Mouse (Mus musculus) C3H10T1/2 (cell line): ENCODE results near the gene Olfr131. TPM values are rescaled to one million over a fixed set of nuclear protein-coding genes. Genes with fewer than 3 reads are reported as not detected.

Experiments
- polyA plus RNA-seq, 2 experiments: library from polyadenylated mRNA; unstranded; fragments of >200 nt; fragmentation: generic; extraction: Trizol; gene quantifications; one replicate each; pipeline ENCODE4 v1.2.1; 2012; ENCODE audit warnings: missing spikeins in 2 of 2

Olfr131 gene
- polyA plus RNA-seq, result not detected

GRCm38 (mm10) chr17:38088593-38088992 lies at the start of gene Olfr131:
TSS of gene Olfr131 (minus strand) at chr17:38088693.

GRCm38 (mm10) chr17:38134426-38134825 lies 45.9 kb upstream of the Olfr131 start, which contains the start of gene Olfr132:
TSS of gene Olfr132 (minus strand) at chr17:38134526.

GRCm38 (mm10) chr17:38063621-38064020 lies 24.9 kb downstream of the Olfr131 start, which contains the start of gene Olfr130:
TSS of gene Olfr130 (plus strand) at chr17:38063921.

GRCm38 (mm10) chr17:38059979-38060378 lies 28.5 kb downstream of the Olfr131 start, which contains the start of gene Olfr129:
TSS of gene Olfr129 (minus strand) at chr17:38060079.

Other genes with a start within 250 kb of the Olfr131 start
- not detected for gene Olfr126, start 241.2 kb downstream of the Olfr131 start, polyA plus RNA-seq
- not detected for gene Olfr127, start 188.3 kb downstream of the Olfr131 start, polyA plus RNA-seq
- gene Olfr128, start 168.1 kb downstream of the Olfr131 start, polyA plus RNA-seq, result not detected
- not detected for gene Olfr761, start 135.6 kb downstream of the Olfr131 start, polyA plus RNA-seq
- gene Olfr129, start 28.6 kb downstream of the Olfr131 start, polyA plus RNA-seq, result not detected
- not detected for gene Olfr130, start 24.8 kb downstream of the Olfr131 start, polyA plus RNA-seq
- gene Olfr132, start 45.8 kb upstream of the Olfr131 start, polyA plus RNA-seq, result not detected
- gene Olfr133, start 56.6 kb upstream of the Olfr131 start, polyA plus RNA-seq, result not detected
- not detected for gene Olfr134, start 82.7 kb upstream of the Olfr131 start, polyA plus RNA-seq
- gene Olfr135, start 115.6 kb upstream of the Olfr131 start, polyA plus RNA-seq, result not detected
- not detected for gene Olfr138, start 172.3 kb upstream of the Olfr131 start, polyA plus RNA-seq
- not detected for gene Olfr137, start 218.9 kb upstream of the Olfr131 start, polyA plus RNA-seq
- gene Olfr136, start 241.1 kb upstream of the Olfr131 start, polyA plus RNA-seq, result not detected